Mouse (Mus musculus) common myeloid progenitor, adult 5-6 weeks (primary cell): ENCODE measurements at regions not wholly inside any gene's neighbourhood (a gene's known extent, or its start where the extent isn't known, plus 50 kb on each side); places are given as distances from the start of the nearest gene placed in this dataset.

ENCODE experiments used
- ATAC-seq: replicated peaks from 2 replicates; pipeline ENCODE4 v1.8.0; 2016; ENCODE audit warnings: low read depth, mild to moderate bottlenecking, moderate TSS enrichment, inconsistent platforms; ENCODE audit not compliant: poor library complexity, severe bottlenecking

- no peak for ATAC-seq
Observed at GRCm38 (mm10) chr5:85497261-85497660, 568.1 kb downstream of the Cenpc1 start.

GRCm38 (mm10) chr5:85485733-85486322 is 579.6 kb downstream of the Cenpc1 start:
- no peak for ATAC-seq

GRCm38 (mm10) chr5:85485157-85485556 is 580.2 kb downstream of the Cenpc1 start:
- ATAC-seq, result no peak

GRCm38 (mm10) chr5:85467811-85468210 is 597.6 kb downstream of the Cenpc1 start:
- no peak for ATAC-seq

- ATAC-seq, result no peak
Observed at GRCm38 (mm10) chr5:85467151-85467550, 598.2 kb downstream of the Cenpc1 start.
